Mouse (Mus musculus) c-Kit-positive CD71-positive TER-119-negative erythroid progenitor cells, embryonic 14.5 days (primary cell): ENCODE data around the gene Nod1.
"Not testable (repeated sequence)": the region's sequence is repeated elsewhere in the genome, so short reads cannot be mapped to it uniquely, and the experiment has no call there.

ENCODE experiments used
- DNase-seq: peaks from one replicate; pipeline ENCODE4 v3.0.0-alpha.2; 2013; ENCODE audit warnings: low read depth

Gene Nod1

DNA sequence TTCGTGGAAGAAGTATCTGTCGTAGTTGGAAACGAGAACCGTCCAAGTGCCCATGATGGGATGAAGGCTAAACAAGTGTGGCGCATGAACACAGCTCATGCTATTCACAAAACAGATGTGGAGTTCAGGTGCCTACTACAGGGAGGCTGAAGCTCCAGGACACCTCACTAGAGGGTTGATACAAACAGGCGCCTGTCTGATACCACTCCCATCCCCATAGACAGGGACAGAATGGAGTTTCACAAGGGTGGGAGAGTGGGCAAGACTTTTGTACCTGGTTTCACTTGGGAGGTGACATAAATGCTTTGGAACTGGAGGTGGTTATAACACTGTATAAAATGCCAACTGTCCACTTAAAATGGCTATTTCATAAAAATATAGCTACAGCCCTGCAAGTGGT, 7.0 kb upstream of the Nod1 start:
- no peak for DNase-seq

DNA sequence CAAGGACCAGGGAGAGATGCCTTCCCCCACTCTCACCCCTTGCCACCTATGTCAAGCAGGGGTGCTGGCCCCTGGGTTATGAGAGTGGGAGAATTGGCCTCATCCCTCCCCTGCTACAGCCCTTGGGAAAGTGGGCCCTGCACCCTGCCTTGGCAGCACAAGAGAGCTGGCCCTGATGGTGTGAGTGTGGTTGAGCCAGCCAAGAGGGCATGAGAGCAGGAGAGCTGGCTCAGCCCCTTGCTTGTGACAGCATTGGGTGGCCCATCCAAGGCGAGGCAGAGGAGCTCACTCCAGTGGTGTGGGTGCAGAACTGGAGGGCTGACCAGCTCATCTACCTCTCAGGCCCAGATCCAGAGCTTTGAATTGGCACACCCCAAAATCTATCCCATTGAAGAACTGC, 3.2 kb upstream of the Nod1 start:
- no peak for DNase-seq

DNA sequence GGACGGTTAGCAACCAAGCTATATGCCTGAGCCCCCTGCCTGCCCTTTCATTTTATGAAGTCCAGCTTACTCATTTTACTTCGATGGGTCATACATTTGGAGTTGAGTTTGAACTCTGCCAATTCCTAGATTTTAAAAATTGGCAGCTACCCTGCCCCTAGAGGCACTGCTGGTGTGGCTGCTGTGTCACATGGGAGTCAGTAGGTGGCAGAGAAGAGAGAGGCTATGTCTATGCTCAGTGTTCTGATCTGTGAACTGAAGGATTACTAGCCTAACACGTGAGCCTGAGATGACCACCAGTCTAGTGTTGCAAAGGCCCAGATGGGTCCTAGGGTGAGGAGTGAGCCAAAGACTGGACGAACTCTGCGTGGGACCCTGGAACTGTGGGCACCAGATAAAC, 2.1 kb upstream of the Nod1 start:
- DNase-seq, result no peak

DNA sequence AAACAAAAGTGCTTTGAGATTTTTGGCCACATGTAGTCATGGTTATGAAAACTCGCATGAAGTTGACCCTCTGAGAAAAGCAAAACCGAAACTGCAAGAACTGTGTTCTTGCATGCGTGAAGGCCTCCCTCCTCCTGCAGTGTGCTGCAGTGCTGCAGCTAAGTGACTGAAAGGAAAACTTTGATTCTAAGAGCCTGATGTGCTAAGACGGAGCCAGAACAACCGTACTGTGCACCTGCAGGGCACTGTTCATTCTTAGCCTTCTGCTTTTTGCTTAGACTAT, 458 bp upstream of the Nod1 start:
- DNase-seq, result no peak

DNA sequence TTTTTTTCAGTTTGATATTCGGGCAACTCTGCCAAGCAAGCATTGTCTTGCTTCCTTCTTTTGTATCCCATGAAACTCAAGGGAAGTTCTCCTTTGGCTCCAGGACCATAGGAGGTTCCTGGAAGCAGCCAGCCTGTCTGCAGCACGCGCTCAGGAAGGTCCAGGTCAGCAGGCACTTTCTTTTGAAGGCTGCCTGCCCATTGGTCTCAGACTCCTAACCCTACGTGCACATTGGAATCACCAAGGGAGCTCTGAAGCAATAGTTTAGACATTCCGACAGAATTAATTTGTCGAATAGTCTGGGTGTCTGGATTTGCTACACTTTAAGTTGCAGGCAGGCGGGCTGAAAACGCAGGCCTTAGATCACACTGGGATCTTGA, 691 bp downstream of the Nod1 start:
- DNase-seq, result no peak

DNA sequence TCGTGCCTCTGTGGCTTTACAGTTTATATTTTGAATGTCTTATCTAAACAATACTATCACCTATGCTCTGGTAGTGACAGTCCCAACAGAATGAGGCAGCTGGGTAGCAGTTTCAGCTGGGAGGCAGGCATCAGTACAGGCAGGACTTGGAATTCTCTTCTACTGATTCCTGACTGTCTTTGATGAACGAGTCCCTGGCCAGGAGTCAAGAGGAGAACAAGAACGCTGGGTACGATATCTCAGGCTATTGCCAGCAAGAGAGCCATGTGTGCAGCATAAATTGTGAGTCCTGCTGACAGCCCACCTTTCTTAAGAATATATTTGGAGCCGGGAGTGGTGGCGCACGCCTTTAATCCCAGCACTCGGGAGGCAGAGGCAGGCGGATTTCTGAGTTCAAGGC, 1.9 kb downstream of the Nod1 start:
- no peak for DNase-seq

DNA sequence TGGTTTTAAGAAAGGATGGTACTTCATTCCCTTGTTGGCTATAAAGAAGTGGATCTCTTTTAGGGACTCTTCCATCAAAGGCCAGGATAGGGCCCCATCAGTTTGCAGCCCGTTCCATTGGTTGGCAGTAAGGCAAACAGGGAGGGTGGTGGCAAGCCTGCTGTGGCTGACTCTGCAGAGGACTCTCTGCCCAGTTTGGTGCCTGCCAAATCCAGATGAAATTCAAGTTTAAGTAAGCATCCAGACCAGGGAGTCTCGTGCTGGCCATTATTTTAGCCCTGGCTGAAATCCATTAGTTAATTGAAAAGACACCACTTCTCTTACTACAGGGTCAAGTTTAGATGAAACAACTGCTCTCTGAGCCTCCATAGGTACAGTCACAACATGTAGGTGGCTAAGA, 2.6 kb downstream of the Nod1 start:
- DNase-seq, result no peak

DNA sequence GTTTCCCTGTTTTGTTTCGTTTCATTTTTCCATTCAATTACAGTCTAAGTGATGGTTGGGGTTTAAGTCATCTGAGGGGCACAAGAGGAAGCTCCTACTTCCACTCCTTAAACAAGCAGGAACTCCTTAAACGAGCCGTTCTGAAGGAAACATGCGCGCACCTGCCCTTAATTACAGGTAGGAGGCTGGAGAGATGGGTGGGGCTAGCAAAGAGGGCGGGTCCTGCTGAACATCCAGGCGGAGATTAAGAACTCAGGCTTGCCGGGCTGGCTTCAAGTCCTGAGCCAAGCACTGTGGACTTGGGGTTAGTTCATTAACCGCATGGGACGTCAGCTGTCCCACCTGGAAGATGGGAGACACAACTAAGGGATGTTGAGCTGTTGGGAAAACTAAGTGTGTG, 4.8 kb downstream of the Nod1 start:
- DNase-seq, result no peak

DNA sequence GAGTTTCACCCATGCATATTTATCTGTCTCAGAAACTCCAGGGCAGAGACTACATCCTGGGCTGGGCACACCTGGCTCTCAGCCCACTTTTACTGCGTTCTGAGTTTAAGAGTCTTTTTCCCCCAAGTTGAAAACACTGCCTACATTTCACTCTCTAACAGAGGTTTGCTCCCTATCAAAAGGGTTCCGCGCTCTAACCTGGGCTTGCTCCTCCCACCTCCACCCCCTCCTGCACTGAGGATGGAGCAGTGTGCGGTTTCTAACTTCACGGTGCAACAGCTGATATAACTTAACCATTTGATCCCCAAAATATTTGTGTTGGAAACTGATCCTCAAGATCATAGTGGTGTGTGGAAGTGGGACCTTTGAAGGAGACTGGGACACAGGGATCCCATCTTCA, 7.2 kb downstream of the Nod1 start:
- no peak for DNase-seq

DNA sequence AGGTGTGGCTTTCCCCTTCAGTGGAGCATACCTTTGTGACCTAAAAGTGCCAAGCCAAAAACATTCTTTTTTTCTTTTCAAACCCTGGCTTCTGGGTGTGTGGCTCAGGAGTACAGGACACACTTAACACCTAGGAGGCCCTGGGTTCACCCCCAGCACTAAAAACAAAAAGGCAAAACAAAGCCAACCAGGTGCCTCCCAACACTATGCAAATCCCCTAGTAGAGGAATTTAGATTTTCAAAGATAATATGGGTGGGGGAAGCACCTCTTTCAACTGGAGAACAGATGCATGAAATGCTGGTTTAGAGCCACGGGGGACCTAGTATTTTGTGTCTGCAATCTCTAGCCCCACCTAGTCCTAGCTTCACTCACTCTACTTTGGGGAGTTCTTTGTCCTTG, 7.7 kb downstream of the Nod1 start:
- no peak for DNase-seq

DNA sequence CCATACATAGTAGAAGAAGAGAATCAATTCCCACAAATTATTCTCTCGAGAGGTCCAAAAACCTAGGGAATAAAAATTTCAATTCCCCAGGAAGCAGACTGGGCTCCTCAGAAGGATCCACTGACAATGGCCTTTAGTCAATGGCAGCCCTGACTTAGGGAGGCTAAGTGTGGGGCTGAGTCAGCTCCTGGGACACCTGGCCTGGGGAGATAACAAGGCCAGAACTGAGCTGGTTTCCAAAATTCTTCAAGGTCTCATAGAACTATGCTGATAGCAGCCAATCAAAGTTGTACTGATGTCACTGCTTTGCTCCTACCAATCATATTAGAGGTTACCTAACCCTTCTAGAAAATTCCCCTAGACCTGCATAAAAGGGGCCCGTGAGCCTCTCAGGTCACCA, 8.8 kb downstream of the Nod1 start:
- DNase-seq, result no peak

DNA sequence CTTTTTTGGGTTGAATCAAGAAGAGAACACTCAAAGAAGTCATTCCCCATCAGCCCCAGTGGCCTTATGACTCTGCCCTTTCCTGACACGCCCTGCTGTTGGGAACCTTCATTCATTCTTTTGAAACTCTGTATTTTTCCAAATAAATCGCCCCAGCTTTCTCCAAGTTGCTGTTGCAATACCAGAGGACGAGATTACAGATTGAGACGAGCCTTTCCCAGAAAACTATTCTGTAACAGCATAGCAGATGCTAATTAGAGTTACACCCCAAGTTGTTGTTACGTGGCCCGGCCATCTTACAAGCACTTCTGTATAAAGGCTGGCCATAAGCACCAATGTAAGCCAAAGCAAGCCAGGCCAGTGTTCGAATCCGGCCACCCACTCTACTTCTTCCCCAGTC, 14.8 kb downstream of the Nod1 start:
- DNase-seq, result no peak

DNA sequence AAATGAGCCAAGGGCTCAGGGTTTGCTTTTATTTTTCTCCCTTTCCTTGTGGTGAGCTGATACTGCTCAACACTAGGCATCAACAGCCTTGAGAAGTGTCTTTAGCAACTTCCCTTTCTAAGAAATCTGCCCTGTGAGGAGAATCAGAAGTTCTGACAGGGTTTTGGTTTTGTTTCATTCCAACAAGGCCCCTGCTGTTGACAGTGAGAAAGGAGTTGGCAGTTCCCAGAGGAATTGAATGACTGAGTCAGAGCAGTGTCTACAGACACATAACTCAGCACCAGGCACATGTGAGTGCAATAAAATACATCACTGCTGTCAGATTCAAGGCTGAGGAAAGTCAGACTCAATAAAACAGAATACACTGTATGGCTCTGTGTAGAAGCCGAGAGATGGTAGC, 16.0 kb downstream of the Nod1 start:
- DNase-seq, result no peak

DNA sequence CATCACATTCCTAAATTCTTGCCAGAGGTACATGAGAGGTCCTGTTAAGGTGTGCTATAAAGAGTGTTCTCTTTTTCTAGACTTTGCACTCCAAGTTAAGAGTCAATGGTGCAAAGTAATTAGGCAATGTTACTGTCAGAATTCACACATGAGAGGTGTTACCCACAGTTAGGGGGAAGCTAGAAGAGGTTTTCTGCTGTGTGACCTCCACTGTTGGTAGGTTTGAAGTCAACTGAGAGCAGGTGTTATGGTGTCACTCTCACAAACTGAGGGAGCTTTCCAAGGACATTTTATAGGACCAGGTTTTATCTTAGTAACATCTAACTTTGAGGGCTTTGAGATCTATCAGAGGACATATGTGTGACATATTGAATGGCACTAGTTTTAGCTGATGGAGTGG, 16.5 kb downstream of the Nod1 start:
- no peak for DNase-seq

DNA sequence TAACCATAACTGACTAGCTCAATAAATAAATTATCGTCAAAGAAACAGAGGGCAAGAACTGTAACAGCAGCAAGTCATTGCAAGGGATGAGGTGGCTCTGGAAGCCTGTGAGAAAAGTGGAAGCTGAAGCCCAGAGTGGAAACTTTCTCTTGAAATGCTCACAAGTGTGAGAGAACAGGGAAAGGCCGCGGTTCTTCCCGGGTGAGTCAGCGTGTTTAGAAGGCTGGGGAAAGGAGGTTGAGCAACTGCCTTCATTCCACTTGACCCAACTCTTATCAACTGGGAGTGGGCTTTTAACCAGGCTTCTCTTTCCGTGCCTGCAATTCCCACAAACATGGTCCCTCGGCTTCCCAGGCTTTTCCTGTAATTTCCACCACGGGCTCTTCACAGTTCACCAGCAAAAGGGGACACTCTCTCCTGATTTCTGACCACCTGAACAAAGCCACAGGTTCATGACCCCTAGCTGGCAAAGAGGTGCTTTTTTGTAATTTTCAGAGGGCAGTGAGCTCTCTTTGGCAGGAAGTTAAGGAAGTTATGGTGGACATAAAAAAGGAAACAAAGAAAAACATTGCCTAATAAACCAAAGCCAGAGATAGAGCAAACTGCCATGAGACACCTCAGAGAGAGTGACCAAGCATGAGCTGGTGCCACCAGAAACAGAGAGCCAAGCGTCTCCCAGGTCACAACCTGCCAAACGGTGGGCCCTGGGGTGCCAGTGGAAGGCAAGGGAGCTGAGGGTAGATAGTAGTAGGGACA, 17.6 kb downstream of the Nod1 start:
- DNase-seq, result no peak

DNA sequence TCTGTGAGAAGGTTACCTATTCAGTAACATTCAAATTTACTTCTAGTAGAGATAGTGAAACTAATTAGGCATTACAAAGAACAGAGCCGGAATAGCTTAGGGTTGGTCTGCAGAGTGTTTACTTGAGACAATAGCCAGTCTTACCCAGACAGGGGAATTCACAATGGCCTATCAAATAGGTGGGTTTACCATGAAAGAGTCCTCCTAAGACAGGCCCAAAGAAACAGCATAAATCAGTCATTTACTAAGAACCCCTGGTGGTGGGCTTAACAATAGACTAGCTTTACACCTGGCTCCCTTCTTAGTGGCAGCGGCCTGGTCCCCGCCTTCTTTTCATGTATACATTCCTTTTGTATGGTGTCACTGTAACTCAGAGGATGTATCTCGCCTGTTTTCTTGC, 19.0 kb downstream of the Nod1 start:
- DNase-seq, result not testable (repeated sequence)

DNA sequence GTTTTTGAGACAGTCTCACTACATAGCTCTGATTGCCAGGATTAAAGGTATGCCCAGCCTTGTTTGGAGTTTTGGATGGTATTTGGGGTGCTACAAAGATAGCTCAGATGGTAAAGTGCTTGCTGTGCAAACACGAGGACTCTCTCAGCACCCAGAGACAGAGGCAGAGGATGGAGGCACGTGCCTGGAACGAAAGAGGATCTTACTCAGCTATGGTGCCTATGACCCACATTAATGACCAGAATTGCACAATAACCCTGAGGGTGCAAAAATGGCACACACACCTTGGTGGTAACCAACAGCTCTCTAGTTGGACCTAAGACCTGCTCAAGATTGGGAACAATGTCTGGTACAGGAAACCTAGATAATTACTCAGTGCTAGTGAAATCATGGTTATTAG, 19.9 kb downstream of the Nod1 start:
- DNase-seq, result no peak

DNA sequence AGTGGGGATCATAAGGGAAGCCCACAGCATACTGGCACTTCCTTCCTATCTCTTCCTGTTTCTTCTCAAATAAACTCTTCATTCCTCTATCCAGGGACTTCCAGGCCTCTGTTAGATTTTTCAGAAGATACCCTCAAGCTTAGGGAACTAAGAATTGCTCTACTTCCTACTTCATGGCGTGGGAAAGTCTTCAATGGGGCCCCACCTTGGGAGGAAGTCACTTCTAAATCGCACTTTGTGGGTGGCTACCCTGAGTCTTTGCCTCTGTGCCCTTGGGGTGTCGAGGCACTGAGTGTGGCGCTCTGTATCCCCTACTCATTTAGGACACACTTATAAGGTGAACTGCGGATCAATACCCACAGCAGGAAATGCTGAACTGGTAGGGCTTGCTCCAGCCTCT, 23.7 kb downstream of the Nod1 start:
- no peak for DNase-seq

DNA sequence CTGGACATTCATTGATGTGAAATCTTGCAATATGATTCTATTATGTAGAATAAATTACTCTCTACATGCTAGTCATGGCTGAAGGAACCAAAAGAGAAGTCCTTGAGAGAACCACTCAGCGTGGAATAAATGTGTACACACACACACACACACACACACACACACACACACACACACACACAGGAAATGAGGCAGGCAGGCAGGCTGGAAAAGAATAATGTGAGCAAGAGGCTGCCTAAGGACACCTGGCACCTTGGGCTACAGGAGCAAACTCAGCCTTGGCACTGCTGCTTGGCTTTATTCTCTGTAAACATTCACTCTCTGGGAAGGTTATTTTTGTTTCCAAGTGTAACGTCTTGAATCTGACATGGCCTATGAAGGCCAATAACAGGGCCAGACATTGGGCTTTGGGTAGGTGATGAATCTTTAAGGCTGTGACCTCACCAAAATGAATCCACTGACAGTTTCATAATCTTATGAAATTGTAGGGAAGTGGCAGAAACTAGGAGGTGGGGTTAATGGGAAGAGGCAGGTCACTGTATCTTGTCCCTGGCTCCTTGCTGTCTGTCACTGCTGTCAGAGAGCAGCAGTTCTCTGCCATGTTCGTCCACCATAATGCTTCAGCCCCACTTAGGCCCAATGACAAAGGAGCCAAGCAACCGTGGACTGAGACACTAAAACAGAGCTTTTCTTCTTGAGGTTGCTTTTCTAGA, 26.0 kb downstream of the Nod1 start:
- no peak for DNase-seq

DNA sequence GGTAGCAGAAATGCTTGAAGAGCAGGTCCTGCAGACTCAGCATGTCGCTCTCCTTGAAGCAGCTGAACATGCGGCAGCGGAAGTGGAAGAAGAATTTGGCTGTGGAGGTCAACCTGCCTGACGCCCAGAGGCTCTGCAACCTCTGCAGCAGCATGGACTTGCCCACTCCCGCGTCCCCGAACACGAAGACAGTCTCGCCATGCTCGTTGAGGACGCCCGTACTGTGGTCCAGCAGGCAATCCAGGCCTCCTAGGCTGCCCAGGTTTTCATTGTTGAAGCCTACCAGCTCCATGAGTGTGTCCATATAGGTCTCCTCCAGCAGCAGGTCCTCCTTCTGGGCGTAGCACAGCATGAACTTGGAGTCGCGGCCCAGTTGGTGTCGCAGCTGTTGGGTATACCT, 27.9 kb downstream of the Nod1 start:
- DNase-seq, result no peak

DNA sequence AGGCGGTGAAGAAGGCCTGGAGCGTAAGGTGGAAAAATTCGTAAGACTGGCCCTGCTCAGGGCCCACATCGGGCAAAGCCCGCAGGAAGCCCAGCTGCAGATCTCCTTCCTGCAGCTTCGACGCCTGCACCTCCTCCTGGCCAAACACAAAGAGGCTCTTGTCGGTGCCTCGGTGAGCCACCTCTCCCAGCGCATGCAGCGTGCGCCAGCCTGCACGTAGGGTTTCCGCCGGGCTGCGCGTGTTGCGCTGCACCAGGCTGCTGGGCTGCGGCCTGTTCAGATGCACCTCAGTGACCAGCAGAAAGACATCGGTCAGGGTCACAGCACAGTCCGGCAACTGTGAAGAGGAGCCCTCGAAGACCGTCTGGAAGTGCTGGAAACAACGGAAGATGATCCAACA, 28.7 kb downstream of the Nod1 start:
- no peak for DNase-seq

DNA sequence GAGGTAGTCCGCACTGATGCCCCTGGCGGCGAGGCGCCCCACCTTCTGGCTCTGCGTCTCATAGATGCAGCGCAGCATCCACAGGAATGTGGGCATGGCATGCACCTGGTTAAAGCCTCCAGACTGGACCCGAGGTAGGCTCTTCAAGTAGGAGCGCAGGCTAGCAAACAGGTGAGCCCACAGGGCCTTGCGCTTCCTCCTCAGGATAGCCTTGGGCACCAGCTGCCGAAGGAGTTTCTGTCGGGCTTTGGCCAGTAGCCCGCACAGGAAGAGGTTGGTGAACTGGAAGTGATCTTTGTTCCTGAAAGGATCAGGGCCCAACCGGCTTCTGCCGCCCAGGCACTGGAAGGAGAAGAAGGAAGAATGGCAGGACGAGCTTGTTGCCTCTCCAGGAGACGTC, 29.1 kb downstream of the Nod1 start:
- no peak for DNase-seq

DNA sequence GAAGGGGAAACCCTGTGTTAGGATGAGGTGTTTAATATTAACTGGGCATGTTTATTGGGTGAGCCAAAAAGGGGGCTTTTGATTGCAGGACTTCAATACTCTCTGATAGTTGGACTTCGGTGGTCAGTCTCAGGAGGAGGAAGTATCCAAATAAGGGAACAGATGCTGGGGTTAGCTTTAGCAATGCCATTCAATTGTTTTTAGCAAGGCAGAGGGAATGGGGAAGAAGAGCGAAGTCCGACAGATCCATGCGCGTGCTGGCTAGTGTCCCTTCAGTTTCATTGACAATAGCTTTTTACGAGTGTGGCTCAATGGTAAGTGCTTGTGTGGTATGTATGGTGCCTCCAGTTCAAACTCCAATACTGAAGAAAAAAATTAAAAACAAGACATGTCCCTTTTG, 31.3 kb downstream of the Nod1 start:
- no peak for DNase-seq

DNA sequence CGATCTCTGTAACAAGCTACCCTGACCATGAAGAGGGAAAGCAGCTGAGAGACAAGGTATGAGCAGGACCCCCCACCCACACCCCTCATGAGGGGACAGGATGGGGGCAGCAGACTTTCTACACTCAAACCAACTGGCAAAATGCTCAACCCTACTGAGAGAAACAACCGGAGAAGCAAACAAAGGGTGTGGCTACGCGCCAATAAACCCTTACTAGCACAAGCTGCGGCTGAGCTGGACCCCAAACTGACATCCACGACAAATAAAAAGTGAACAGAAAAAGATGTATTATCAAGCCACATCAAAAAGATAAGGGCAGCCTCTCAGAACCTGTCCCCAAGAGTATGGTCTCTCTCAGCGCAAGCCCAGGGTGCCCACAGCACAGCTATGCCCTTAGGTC, 32.3 kb downstream of the Nod1 start:
- DNase-seq, result no peak
